Mouse (Mus musculus) forebrain, embryonic 11.5 days (tissue): ENCODE data around the gene Gphn. TPM values are rescaled to one million over a fixed set of nuclear protein-coding genes. Genes with fewer than 3 reads are reported as not detected.
"Not testable (repeated sequence)": the region's sequence is repeated elsewhere in the genome, so short reads cannot be mapped to it uniquely, and the experiment has no call there.

Source experiments
- ATAC-seq: fragments of 200-750 bp; cut with Nextera tagmentation; replicated peaks from 2 replicates; pipeline ENCODE4 v1.8.0; 2017; ENCODE audit warnings: moderate TSS enrichment; ENCODE audit not compliant: low FRiP score
- DNase-seq: peaks from one replicate; pipeline ENCODE4 v3.0.0-alpha.2; 2017; ENCODE audit warnings: low spot score
- H3K27ac ChIP-seq: fragments of 300-500 bp; sonication (generic); 2 replicates; pipeline ENCODE4 v1.5.1; 2014; ENCODE audit warnings: low read depth, low read length
- H3K27me3 ChIP-seq: fragments of 300-500 bp; sonication (generic); 2 replicates; pipeline ENCODE4 v1.6.1; 2014; ENCODE audit warnings: mild to moderate bottlenecking, low read length, mixed read lengths; ENCODE audit not compliant: control insufficient read depth, insufficient read depth
- H3K36me3 ChIP-seq: fragments of 300-500 bp; sonication (generic); 2 replicates; pipeline ENCODE4 v1.6.1; 2014; ENCODE audit warnings: mild to moderate bottlenecking, low read length, moderate library complexity, mixed read lengths; ENCODE audit not compliant: control insufficient read depth, insufficient read depth
- H3K4me1 ChIP-seq: fragments of 300-500 bp; sonication (generic); replicated peaks from 2 replicates; pipeline ENCODE4 v1.6.1; 2014; ENCODE audit warnings: low read length, mixed read lengths; ENCODE audit not compliant: control insufficient read depth, insufficient read depth
- H3K4me2 ChIP-seq: fragments of 300-500 bp; sonication (generic); 2 replicates; pipeline ENCODE4 v1.6.1; 2014; ENCODE audit warnings: low read depth, mild to moderate bottlenecking, low read length, moderate library complexity, mixed read lengths; ENCODE audit not compliant: severe bottlenecking
- H3K4me3 ChIP-seq: fragments of 300-500 bp; sonication (generic); 2 replicates; pipeline ENCODE4 v1.5.1; 2014; ENCODE audit warnings: low read depth, low read length
- H3K9ac ChIP-seq: fragments of 300-500 bp; sonication (generic); 2 replicates; pipeline ENCODE4 v1.6.1; 2014; ENCODE audit warnings: low read length
- H3K9me3 ChIP-seq: fragments of 300-500 bp; sonication (generic); 2 replicates; pipeline ENCODE4 v1.6.1; 2016; ENCODE audit warnings: low read length, mixed read lengths; ENCODE audit not compliant: control insufficient read depth
- WGBS: fragments of 180-500 bp; shearing (Covaris S2); extraction: QIAGEN DNeasy Blood & Tissue Kit; methylation state at CpG from one replicate; pipeline ENCODE4 v1.1.7; 2014; 5-methylcytosine and 5-hydroxymethylcytosine counted together
- polyA plus RNA-seq: library from polyadenylated mRNA; unstranded; fragments of >200 nt; fragmentation: Nextera tagmentation; extraction: Ambion mirVana; gene quantifications from 2 replicates; pipeline ENCODE4 v1.2.1, GENCODE M21; 2014

The Gphn gene
- polyA plus RNA-seq, 1 experiment from 2014 or later, result 19.5 TPM

DNA sequence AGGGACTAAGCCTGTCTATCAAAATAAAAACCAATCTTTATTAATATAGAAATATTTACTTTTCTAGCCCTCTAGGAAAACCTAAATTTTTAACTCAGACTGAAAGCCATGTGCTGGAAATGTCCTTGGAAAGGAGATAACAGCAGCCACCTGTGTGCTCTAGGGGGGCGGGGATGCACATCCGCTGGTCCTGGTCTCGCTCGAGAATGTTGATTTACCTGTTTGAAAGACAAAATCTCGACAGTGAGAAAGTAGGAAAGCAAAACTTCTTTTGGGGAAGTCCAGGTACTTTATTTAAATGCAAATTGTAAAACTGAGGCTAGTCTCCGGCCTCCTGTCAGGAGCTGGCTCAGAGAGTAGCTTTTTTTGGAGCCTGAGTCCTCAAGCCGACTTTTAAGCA lies 181.3 kb downstream of the Gphn start:
- DNase-seq, ATAC-seq, H3K9ac ChIP-seq, H3K4me2 ChIP-seq, H3K9me3 ChIP-seq, H3K4me3 ChIP-seq, H3K27me3 ChIP-seq, H3K27ac ChIP-seq, H3K4me1 ChIP-seq, H3K36me3 ChIP-seq: not testable (repeated sequence)
- WGBS, result 77% methylated on average over 7 of the region's 7 CpGs

DNA sequence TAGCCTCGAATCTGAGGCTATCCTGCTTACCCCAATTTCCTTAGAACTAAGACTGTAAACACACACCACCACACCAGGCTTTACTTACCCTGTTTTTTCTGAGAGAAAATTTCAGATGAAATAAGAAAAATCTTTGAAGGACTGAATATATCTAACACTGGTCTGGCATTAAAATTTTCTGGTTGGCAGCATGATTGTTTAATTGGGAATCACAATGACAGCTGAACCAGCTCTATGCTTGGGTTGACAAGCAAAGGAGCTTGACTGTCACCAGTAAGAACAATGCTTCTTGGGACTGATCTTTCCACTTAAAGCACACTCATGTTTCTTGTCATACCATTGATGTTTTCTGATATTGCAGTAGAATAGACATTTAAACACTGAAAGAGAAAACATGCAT lies 296.0 kb downstream of the Gphn start:
- no peak overlapping the region for H3K4me2 ChIP-seq
- H3K9me3 ChIP-seq, result no peaks in the 10 kb centered on the region
- no peak overlapping the region for H3K4me3 ChIP-seq
- H3K4me1 ChIP-seq, result no peaks in the 10 kb centered on the region
- no peak overlapping the region for H3K9ac ChIP-seq
- WGBS, result 47% methylated on average over 1 of the region's 1 CpGs
- H3K27me3 ChIP-seq, result no peaks in the 10 kb centered on the region
- no peak overlapping the region for H3K27ac ChIP-seq
- DNase-seq (no peak), ATAC-seq (no peak)
- H3K36me3 ChIP-seq, result no peaks in the 10 kb centered on the region

DNA sequence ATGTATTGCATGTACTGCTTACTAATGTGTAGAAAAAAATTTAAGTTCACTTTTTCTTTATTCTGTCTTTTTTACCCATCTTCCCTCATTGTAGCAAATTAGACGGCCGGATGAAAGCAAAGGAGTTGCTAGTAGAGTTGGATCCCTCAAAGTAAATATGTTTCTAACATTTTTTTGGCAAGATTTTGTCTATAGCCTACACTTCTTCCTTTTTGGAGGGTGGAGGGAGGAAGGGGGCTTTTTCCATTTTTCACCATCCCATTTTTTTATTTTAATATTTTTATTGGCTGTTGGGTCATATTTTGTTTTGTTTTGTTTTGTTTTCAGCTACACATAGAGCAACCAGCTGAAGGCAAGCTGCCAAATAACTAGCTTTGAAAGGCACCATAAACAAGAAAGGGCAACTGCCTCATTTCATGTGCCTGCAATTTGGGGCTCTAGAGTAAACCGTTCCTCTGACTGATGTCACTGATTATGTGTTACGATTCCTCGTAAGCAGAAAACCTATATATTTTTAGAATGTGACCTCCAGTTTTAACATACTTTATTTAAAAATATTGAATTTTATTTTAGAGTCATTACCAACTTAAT lies 296.7 kb downstream of the Gphn start:
- 94% methylated on average over 5 of the region's 5 CpGs for WGBS
- ATAC-seq, result no peak

DNA sequence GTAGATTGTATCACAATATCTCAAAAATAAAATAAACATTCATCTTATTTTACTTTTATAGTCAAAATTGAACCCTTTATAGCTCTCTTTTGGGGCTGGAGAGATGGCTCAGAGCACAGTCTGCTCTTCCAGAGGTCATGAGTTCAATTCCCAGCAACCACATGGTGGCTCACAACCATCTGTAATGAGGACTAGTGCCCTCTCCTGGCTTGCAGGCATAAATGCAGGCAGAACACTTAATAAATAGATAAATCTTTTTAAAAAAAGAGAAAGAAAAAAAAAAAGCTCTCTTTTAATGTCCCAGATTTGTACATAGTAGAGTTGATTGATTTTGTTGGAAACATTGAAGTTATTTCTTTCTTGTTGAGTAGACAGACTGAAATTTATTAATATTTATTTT lies 311.4 kb downstream of the Gphn start:
- not testable (repeated sequence) for DNase-seq, H3K36me3 ChIP-seq, H3K9me3 ChIP-seq, H3K4me2 ChIP-seq, H3K4me3 ChIP-seq, H3K9ac ChIP-seq, H3K4me1 ChIP-seq, H3K27me3 ChIP-seq, H3K27ac ChIP-seq, ATAC-seq

More for the DNA sequence above, 296.7 kb downstream of the Gphn start:
- no peak overlapping the region for H3K9ac ChIP-seq
- no peak overlapping the region for H3K4me2 ChIP-seq
- H3K27me3 ChIP-seq, result no peaks in the 10 kb centered on the region
- no peaks in the 10 kb centered on the region for H3K36me3 ChIP-seq
- H3K9me3 ChIP-seq, result no peaks in the 10 kb centered on the region
- DNase-seq, result no peak
- H3K4me1 ChIP-seq, result no peaks in the 10 kb centered on the region
- no peak overlapping the region for H3K4me3 ChIP-seq
- no peak overlapping the region for H3K27ac ChIP-seq

DNA sequence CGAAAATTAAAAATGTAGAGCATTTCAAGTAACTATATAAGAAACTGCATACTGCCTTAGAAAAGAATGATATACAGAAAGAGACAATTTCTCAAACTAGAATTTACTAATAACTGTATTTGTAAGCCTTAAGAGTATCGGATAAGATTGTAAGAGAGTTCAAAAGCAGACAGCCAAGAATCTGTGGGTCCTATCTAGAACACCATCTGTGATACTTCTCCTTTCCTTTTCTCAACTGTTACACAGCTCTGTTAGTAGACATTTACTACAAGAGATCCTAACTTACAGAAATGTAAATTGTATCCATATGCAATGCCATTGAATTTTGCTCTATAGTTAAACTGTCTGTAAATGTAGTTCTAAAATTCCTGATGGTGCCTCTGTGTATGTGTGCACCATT lies 324.7 kb downstream of the Gphn start:
- H3K4me2 ChIP-seq, result no peak overlapping the region
- H3K27ac ChIP-seq, result no peak overlapping the region
- no peak overlapping the region for H3K9ac ChIP-seq
- no peaks in the 10 kb centered on the region for H3K4me1 ChIP-seq
- WGBS, result 88% methylated on average over 2 of the region's 2 CpGs
- H3K9me3 ChIP-seq, result no peaks in the 10 kb centered on the region
- H3K27me3 ChIP-seq, result no peaks in the 10 kb centered on the region
- H3K4me3 ChIP-seq, result no peak overlapping the region
- DNase-seq (no peak), ATAC-seq (no peak)
- H3K36me3 ChIP-seq, result no peaks in the 10 kb centered on the region

DNA sequence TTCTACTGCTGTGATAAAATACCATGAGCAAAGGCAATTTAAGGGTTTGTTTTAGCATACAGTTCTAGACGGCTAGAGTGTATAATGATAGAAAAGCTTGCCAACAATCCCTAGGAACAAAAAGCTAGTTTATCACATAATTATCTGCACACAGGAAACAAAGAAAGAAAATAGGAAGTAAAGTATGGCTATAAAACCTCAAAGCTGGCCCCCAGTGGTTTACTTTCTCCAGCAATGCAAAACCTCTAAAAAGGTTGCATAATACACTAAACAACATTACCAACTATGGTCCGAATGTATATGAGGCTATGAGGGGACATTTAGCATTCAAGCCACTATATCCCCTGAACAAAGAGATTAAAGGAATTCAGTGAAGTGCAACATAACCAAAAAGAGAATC lies 405.6 kb downstream of the Gphn start:
- ATAC-seq, result no peak
- H3K9ac ChIP-seq, result no peak overlapping the region
- H3K4me1 ChIP-seq, result no peaks in the 10 kb centered on the region
- no peaks in the 10 kb centered on the region for H3K9me3 ChIP-seq
- H3K4me2 ChIP-seq, result no peak overlapping the region
- no peak for DNase-seq
- H3K27ac ChIP-seq, result no peak overlapping the region
- H3K36me3 ChIP-seq, result no peaks in the 10 kb centered on the region
- H3K27me3 ChIP-seq, result no peaks in the 10 kb centered on the region
- no peak overlapping the region for H3K4me3 ChIP-seq
- WGBS, result 76% methylated on average over 2 of the region's 2 CpGs

DNA sequence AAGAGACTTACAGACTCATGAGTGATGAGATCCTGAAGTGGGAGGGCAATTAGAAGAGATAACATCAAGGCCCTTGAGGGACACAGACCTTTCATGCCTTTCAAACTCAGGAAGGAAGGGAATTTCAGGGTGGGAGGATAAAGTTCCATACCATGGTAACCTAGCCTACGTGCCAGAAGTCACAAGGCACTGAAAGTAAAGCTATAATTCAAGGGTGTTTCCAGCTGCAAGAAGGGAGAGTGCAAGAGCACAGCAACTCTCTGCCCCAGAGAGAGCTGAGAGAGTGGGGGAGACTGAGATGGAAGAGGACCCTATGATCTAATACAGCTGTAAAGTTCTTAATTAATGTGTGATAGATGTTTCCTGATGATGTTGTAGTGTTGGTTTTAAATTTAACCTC lies 413.3 kb downstream of the Gphn start:
- H3K27ac ChIP-seq, result no peak overlapping the region
- ATAC-seq, result no peak
- no peak for DNase-seq
- H3K4me2 ChIP-seq, result no peak overlapping the region
- H3K4me1 ChIP-seq, result no peaks in the 10 kb centered on the region
- H3K9me3 ChIP-seq, result no peaks in the 10 kb centered on the region
- 53% methylated on average over 1 of the region's 1 CpGs for WGBS
- no peak overlapping the region for H3K9ac ChIP-seq
- no peaks in the 10 kb centered on the region for H3K36me3 ChIP-seq
- H3K27me3 ChIP-seq, result no peaks in the 10 kb centered on the region
- H3K4me3 ChIP-seq, result no peak overlapping the region

DNA sequence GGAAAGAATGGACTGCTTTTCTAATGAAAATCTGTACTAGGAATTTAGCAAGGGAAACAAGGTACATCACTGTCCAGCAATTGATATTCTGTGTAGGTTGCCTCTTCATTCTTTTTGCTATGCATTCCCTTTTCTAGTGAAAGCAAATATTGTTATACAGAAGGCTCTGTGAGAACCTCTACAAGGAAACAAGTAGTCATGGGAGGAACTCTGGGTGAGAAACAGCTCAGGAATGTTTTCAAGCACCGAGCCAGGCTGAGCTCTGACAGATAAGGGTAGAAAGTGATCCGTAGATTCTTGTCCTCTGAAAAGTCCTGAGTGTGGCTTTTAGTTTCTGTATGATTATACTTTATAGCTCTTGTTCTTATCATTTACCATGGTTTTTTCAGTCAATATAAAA lies 413.9 kb downstream of the Gphn start:
- Histone ChIP-seq H3K4me3 (no peak overlapping the region), H3K9ac (no peak overlapping the region), H3K27ac (no peak overlapping the region), H3K27me3 (no peaks in the 10 kb centered on the region), H3K9me3 (no peaks in the 10 kb centered on the region), H3K36me3 (no peaks in the 10 kb centered on the region), H3K4me2 (no peak overlapping the region), H3K4me1 (no peaks in the 10 kb centered on the region)
- no peak for DNase-seq
- ATAC-seq, result no peak
- 81% methylated on average over 2 of the region's 2 CpGs for WGBS

DNA sequence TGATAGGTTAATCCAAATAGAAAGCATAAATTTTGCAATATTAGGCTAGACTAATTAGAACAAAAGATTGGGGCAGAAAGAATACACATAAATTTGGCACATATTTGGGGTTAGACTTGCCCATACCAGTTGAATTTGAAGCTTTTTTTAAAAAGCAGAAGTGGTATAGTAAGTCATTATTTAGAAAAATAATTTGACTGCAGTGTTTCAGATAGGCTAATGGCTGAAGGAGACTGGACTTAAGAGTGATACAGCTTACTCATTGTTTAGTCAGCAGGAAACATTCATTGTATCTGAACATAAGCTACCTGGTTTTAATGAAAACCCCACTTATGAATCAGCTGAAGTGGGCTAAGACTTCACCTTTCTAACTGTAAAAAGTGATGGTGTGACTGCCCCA lies 415.0 kb downstream of the Gphn start:
- H3K4me2 ChIP-seq, result no peak overlapping the region
- no peak overlapping the region for H3K9ac ChIP-seq
- H3K4me1 ChIP-seq, result no peaks in the 10 kb centered on the region
- H3K27me3 ChIP-seq, result no peaks in the 10 kb centered on the region
- H3K36me3 ChIP-seq, result no peaks in the 10 kb centered on the region
- H3K27ac ChIP-seq, result no peak overlapping the region
- no peak for DNase-seq
- no peaks in the 10 kb centered on the region for H3K9me3 ChIP-seq
- ATAC-seq, result no peak
- H3K4me3 ChIP-seq, result no peak overlapping the region
